Mouse (Mus musculus): ENCODE data around the gene Akr1b8. TPM values are rescaled to one million over a fixed set of nuclear protein-coding genes. Genes with fewer than 3 reads are reported as not detected.
"Not testable (repeated sequence)": the region's sequence is repeated elsewhere in the genome, so short reads cannot be mapped to it uniquely, and the experiment has no call there.

The Akr1b8 gene
- polyA plus RNA-seq, 1 experiment from 2014 or later: 4.8 TPM

GRCm38 (mm10) chr6:34352401-34352800, 1.5 kb upstream of the Akr1b8 start:
- no peak overlapping the region for H3K4me3 ChIP-seq (replicated peaks)
- no peaks in the 10 kb centered on the region for H3K9me3 ChIP-seq
- no peak overlapping the region for H3K27ac ChIP-seq
- no peak for ATAC-seq
- no peaks in the 10 kb centered on the region for H3K27me3 ChIP-seq (replicated peaks)
- H3K4me2 ChIP-seq (replicated peaks): no peak overlapping the region
- H3K36me3 ChIP-seq: no peaks in the 10 kb centered on the region
- 91% methylated on average over 3 of the region's 3 CpGs for WGBS
- peaks cover 10% of the 10 kb centered on the region for H3K4me1 ChIP-seq (replicated peaks)
- no peak overlapping the region for H3K9ac ChIP-seq

GRCm38 (mm10) chr6:34354354-34355348, 732 bp downstream of the Akr1b8 start:
- no peak overlapping the region; the same call in 1 of the 2 replicates for H3K27ac ChIP-seq
- 56% methylated on average over 8 of the region's 8 CpGs for WGBS
- no peaks in the 10 kb centered on the region for H3K27me3 ChIP-seq (replicated peaks)
- H3K36me3 ChIP-seq: no peaks in the 10 kb centered on the region
- H3K4me2 ChIP-seq (replicated peaks): peak overlapping the region; percentile 49
- no peak; the same call in 1 of the 2 replicates for ATAC-seq
- H3K4me1 ChIP-seq (replicated peaks): peaks cover 10% of the 10 kb centered on the region
- H3K9me3 ChIP-seq: no peaks in the 10 kb centered on the region
- no peak overlapping the region for H3K4me3 ChIP-seq (replicated peaks)
- no peak overlapping the region for H3K9ac ChIP-seq

- H3K4me2 ChIP-seq (replicated peaks): no peak overlapping the region
- no peak overlapping the region for H3K27ac ChIP-seq
- H3K27me3 ChIP-seq (replicated peaks): no peaks in the 10 kb centered on the region
- WGBS: 61% methylated on average over 6 of the region's 6 CpGs
- no peak for ATAC-seq
- H3K4me3 ChIP-seq (replicated peaks): no peak overlapping the region
- peaks cover 10% of the 10 kb centered on the region for H3K4me1 ChIP-seq (replicated peaks)
- H3K9me3 ChIP-seq: no peaks in the 10 kb centered on the region
- H3K9ac ChIP-seq: no peak overlapping the region
- no peaks in the 10 kb centered on the region for H3K36me3 ChIP-seq
Observed at GRCm38 (mm10) chr6:34355349-34355747, 1.4 kb downstream of the Akr1b8 start.

- ATAC-seq: no peak
- Histone ChIP-seq H3K9me3 (no peaks in the 10 kb centered on the region), H3K4me3 (replicated peaks) (no peak overlapping the region), H3K9ac (no peak overlapping the region), H3K4me1 (replicated peaks) (peaks cover 10% of the 10 kb centered on the region), H3K27ac (no peak overlapping the region), H3K27me3 (replicated peaks) (no peaks in the 10 kb centered on the region), H3K4me2 (replicated peaks) (no peak overlapping the region), H3K36me3 (no peaks in the 10 kb centered on the region)
- 77% methylated on average over 9 of the region's 9 CpGs for WGBS
Observed at GRCm38 (mm10) chr6:34355841-34356240, 1.9 kb downstream of the Akr1b8 start.

GRCm38 (mm10) chr6:34364217-34365136, 10.6 kb downstream of the Akr1b8 start:
- no peak for ATAC-seq
- Histone ChIP-seq H3K4me2 (replicated peaks) (no peak overlapping the region), H3K36me3 (no peaks in the 10 kb centered on the region), H3K4me1 (replicated peaks) (no peaks in the 10 kb centered on the region), H3K9ac (no peak overlapping the region), H3K27ac (no peak overlapping the region), H3K9me3 (no peaks in the 10 kb centered on the region), H3K4me3 (replicated peaks) (no peak overlapping the region), H3K27me3 (replicated peaks) (no peaks in the 10 kb centered on the region)
- WGBS: 84% methylated on average over 12 of the region's 12 CpGs

GRCm38 (mm10) chr6:34367998-34368397, 14.1 kb downstream of the Akr1b8 start:
- 75% methylated on average over 9 of the region's 9 CpGs for WGBS
- Histone ChIP-seq H3K4me3 (replicated peaks) (no peak overlapping the region), H3K9me3 (no peaks in the 10 kb centered on the region), H3K9ac (no peak overlapping the region), H3K27ac (no peak overlapping the region), H3K4me2 (replicated peaks) (no peak overlapping the region), H3K4me1 (replicated peaks) (no peaks in the 10 kb centered on the region), H3K36me3 (no peaks in the 10 kb centered on the region), H3K27me3 (replicated peaks) (no peaks in the 10 kb centered on the region)
- ATAC-seq: no peak

GRCm38 (mm10) chr6:34370081-34370480, 16.2 kb downstream of the Akr1b8 start:
- Histone ChIP-seq H3K4me2 (replicated peaks) (no peak overlapping the region), H3K4me3 (replicated peaks) (no peak overlapping the region), H3K27ac (no peak overlapping the region), H3K27me3 (replicated peaks) (no peaks in the 10 kb centered on the region), H3K9me3 (no peaks in the 10 kb centered on the region), H3K36me3 (no peaks in the 10 kb centered on the region), H3K9ac (no peak overlapping the region), H3K4me1 (replicated peaks) (no peaks in the 10 kb centered on the region)
- 79% methylated on average over 8 of the region's 8 CpGs for WGBS
- no peak for ATAC-seq

GRCm38 (mm10) chr6:34371700-34372351, 17.9 kb downstream of the Akr1b8 start:
- no peak overlapping the region for H3K27ac ChIP-seq
- no peak overlapping the region for H3K4me3 ChIP-seq (replicated peaks)
- no peak overlapping the region for H3K9ac ChIP-seq
- peak overlapping the region; percentile 51 for H3K4me2 ChIP-seq (replicated peaks)
- no peaks in the 10 kb centered on the region for H3K27me3 ChIP-seq (replicated peaks)
- H3K9me3 ChIP-seq: no peaks in the 10 kb centered on the region
- 25% methylated on average over 18 of the region's 18 CpGs for WGBS
- peak; percentile 47 for ATAC-seq
- no peaks in the 10 kb centered on the region for H3K36me3 ChIP-seq
- no peaks in the 10 kb centered on the region for H3K4me1 ChIP-seq (replicated peaks)

GRCm38 (mm10) chr6:34373841-34374240, 19.9 kb downstream of the Akr1b8 start:
- H3K27me3 ChIP-seq (replicated peaks): no peaks in the 10 kb centered on the region
- H3K9me3 ChIP-seq: no peaks in the 10 kb centered on the region
- no peak overlapping the region for H3K27ac ChIP-seq
- 83% methylated on average over 7 of the region's 7 CpGs for WGBS
- H3K4me1 ChIP-seq (replicated peaks): no peaks in the 10 kb centered on the region
- no peak overlapping the region for H3K4me3 ChIP-seq (replicated peaks)
- H3K9ac ChIP-seq: no peak overlapping the region
- H3K36me3 ChIP-seq: no peaks in the 10 kb centered on the region
- no peak overlapping the region for H3K4me2 ChIP-seq (replicated peaks)
- ATAC-seq: no peak

- not testable (repeated sequence) for H3K9me3 ChIP-seq; H3K4me2 ChIP-seq (replicated peaks); H3K27me3 ChIP-seq (replicated peaks); H3K9ac ChIP-seq; H3K27ac ChIP-seq; ATAC-seq; H3K36me3 ChIP-seq; H3K4me3 ChIP-seq (replicated peaks); H3K4me1 ChIP-seq (replicated peaks)
- WGBS: 83% methylated on average over 5 of the region's 5 CpGs
Observed at GRCm38 (mm10) chr6:34375888-34376287, 22.0 kb downstream of the Akr1b8 start.

- no peak overlapping the region for H3K9ac ChIP-seq
- H3K4me3 ChIP-seq (replicated peaks): no peak overlapping the region
- H3K4me2 ChIP-seq (replicated peaks): no peak overlapping the region; the same call in 1 of the 2 replicates
- no peaks in the 10 kb centered on the region for H3K9me3 ChIP-seq
- H3K36me3 ChIP-seq: no peaks in the 10 kb centered on the region
- H3K27me3 ChIP-seq (replicated peaks): no peaks in the 10 kb centered on the region
- ATAC-seq: no peak
- WGBS: 46% methylated on average over 8 of the region's 8 CpGs
- H3K27ac ChIP-seq: no peak overlapping the region
- peaks cover 7% of the 10 kb centered on the region for H3K4me1 ChIP-seq (replicated peaks)
Observed at GRCm38 (mm10) chr6:34383401-34383800, 29.5 kb downstream of the Akr1b8 start.
